Mouse (Mus musculus): ENCODE results near the gene Psme2. TPM values are rescaled to one million over a fixed set of nuclear protein-coding genes. Genes with fewer than 3 reads are reported as not detected.

Psme2 gene
- polyA plus RNA-seq, 1 experiment from 2014 or later: 237 TPM

DNA sequence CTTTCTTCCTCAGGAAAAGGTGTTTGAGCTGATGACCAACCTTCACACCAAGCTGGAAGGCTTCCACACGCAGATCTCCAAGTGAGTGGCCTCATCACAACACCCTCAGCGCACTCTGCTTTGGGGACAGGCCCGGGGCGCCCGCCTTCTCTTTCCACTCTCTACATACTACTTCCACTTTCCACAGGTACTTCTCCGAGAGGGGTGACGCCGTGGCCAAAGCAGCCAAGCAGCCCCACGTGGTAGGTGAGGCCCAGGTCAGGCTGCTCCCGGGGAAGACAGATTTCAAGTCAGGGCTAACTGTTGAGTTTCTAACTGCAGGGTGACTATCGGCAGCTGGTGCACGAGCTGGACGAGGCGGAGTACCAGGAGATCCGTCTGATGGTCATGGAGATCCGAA is 10.2 kb downstream of the Psme2 start:
- no peak overlapping the region for H3K27ac ChIP-seq (replicated peaks; ENCODE audit: low read depth, low read length)
- no peaks in the 10 kb centered on the region for H3K27me3 ChIP-seq (ENCODE audit: control insufficient read depth, insufficient read depth, low read length)
- DNase-seq (ENCODE audit: low spot score) (no peak), ATAC-seq (replicated peaks; ENCODE audit: insufficient number of reproducible peaks, low FRiP score, low TSS enrichment, low read depth) (no peak)
- no peak overlapping the region for H3K4me2 ChIP-seq (ENCODE audit: low read depth, low read length)
- no peaks in the 10 kb centered on the region for H3K9me3 ChIP-seq (replicated peaks; ENCODE audit: control insufficient read depth, low read length)
- WGBS: 94% methylated on average over 16 of the region's 16 CpGs
- H3K9ac ChIP-seq (replicated peaks; ENCODE audit: low read length): no peak overlapping the region
- H3K4me1 ChIP-seq (ENCODE audit: control insufficient read depth, insufficient read depth, low read length): peaks cover 4% of the 10 kb centered on the region
- no peak overlapping the region for H3K4me3 ChIP-seq (ENCODE audit: low read depth, low read length)
- H3K36me3 ChIP-seq (replicated peaks; ENCODE audit: control insufficient read depth, insufficient read depth, low read depth, low read length): no peaks in the 10 kb centered on the region

DNA sequence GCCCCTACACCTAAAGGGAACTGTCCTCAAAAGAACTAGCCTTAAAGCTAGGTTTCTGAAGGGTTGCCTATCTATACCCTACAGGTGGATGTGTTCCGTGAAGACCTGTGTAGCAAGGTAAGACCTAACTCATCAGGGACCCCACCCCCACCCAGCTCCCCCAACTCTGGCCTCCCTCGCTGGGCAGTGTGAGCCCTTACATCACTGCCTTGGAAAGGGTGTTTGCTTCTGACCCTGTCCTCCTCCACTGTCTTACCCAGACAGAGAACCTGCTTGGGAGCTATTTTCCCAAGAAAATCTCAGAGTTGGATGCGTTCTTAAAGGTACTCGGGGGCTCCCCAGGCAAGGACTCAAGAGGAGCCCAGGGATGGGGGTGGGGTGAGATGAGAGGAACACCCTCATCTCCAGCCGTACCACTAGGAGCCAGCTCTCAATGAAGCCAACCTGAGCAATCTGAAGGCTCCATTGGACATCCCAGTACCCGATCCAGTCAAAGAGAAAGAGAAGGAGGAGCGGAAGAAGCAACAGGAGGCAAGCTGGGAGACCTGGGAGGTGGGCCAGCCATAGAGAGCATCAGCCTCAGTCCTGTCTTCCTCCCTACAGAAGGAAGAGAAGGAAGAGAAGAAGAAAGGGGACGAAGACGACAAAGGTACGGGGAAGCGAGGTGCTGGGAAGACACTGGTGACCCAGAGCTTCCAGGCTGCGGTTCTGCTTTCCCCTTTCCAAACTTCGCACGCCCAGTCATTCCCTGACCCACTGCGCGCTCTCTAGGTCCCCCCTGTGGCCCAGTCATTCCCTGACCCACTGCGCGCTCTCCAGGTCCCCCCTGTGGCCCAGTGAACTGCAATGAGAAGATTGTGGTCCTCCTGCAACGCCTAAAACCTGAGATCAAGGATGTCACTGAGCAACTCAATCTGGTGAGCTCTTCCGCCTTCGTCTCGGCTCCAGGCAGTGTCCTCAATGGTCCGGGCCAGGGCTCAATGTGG is 11.1 kb downstream of the Psme2 start:
- no peaks in the 10 kb centered on the region for H3K36me3 ChIP-seq (replicated peaks; ENCODE audit: control insufficient read depth, insufficient read depth, low read depth, low read length)
- H3K9ac ChIP-seq (replicated peaks; ENCODE audit: low read length): no peak overlapping the region
- no peaks in the 10 kb centered on the region for H3K9me3 ChIP-seq (replicated peaks; ENCODE audit: control insufficient read depth, low read length)
- H3K27ac ChIP-seq (replicated peaks; ENCODE audit: low read depth, low read length): no peak overlapping the region
- no peak overlapping the region for H3K4me3 ChIP-seq (ENCODE audit: low read depth, low read length)
- DNase-seq (ENCODE audit: low spot score): no peak
- ATAC-seq (replicated peaks; ENCODE audit: insufficient number of reproducible peaks, low FRiP score, low TSS enrichment, low read depth): no peak
- no peaks in the 10 kb centered on the region for H3K27me3 ChIP-seq (ENCODE audit: control insufficient read depth, insufficient read depth, low read length)
- 86% methylated on average over 23 of the region's 23 CpGs for WGBS
- no peak overlapping the region for H3K4me2 ChIP-seq (ENCODE audit: low read depth, low read length)
- peaks cover 4% of the 10 kb centered on the region for H3K4me1 ChIP-seq (ENCODE audit: control insufficient read depth, insufficient read depth, low read length)

DNA sequence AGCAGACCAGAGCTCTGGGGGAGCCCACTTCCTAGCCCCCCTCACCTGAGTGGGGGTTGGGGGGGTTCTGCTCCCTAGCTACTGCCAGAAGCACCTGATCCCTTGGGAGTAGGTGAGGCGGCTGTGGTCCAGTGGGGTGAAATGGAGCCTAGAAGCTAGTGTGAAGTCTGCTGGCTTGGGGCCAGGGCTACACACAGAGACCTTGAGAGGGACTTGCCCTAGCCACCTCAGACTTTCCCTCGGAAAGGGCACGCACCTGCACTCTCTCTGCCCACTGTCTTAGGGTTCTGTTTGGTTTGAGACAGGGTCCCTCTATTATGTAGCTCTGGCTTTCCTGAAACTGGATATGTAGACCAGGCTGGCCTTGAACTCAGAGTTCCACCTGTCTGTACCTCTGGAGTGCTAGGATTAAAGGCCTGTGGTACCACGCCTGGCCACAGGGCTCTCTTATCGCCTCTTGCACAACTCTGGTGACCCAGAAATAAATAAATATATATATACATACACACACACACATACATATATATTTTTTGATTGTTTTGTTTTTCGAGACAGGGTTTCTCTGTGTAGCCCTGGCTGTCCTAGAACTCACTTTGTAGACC is 12.1 kb downstream of the Psme2 start:
- H3K27me3 ChIP-seq (ENCODE audit: control insufficient read depth, insufficient read depth, low read length): no peaks in the 10 kb centered on the region
- peak overlapping the region; percentile 48; the same call in 1 of the 2 replicates for H3K27ac ChIP-seq (replicated peaks; ENCODE audit: low read depth, low read length)
- H3K4me3 ChIP-seq (ENCODE audit: low read depth, low read length): peak overlapping the region; percentile 52
- H3K9ac ChIP-seq (replicated peaks; ENCODE audit: low read length): peak overlapping the region; percentile 83
- no peaks in the 10 kb centered on the region for H3K36me3 ChIP-seq (replicated peaks; ENCODE audit: control insufficient read depth, insufficient read depth, low read depth, low read length)
- no peak for DNase-seq (ENCODE audit: low spot score)
- H3K4me2 ChIP-seq (ENCODE audit: low read depth, low read length): peak overlapping the region; percentile 81
- 33% methylated on average over 6 of the region's 6 CpGs for WGBS
- peak; percentile 53 for ATAC-seq (replicated peaks; ENCODE audit: insufficient number of reproducible peaks, low FRiP score, low TSS enrichment, low read depth)
- no peaks in the 10 kb centered on the region for H3K9me3 ChIP-seq (replicated peaks; ENCODE audit: control insufficient read depth, low read length)
- H3K4me1 ChIP-seq (ENCODE audit: control insufficient read depth, insufficient read depth, low read length): peaks cover 4% of the 10 kb centered on the region; the same call in 1 of the 2 replicates

DNA sequence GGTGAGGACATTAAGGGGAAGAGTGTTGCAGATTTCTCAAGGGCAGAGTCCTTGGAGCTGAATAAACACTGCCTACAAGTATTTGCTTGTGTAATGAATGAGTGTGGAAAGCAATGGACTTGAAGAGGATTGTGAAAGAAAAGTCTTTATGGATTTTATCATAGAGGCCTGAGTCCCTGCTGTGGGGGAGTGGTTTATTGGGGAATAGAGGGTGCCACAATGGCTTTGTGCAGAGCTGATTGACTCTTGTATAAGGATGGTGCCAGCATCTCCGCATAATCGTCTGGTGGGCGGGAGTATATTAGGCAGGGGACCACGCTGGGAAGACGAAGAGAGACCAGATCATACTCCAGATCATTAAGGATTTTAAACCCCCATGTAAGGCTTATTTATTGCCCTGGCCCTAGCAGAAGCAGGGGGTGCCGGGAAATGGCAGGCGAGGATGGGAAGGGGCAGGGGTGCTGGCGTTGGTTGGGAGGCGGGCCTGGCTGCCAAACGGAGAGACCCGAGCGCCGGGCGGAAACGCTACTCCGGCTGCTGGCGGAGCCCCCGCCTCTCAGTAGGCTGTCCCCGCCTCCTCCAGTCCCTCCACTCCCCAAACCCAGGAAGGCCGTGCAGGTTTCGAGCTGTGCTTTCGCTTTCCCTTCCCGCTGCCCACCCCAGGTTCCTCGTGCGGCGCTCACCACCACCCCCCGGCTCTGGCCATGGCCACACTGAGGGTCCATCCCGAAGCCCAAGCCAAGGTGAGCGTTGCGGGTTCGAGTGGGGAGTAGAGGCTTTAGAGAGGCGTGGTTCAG is 12.8 kb downstream of the Psme2 start, which contains the start of gene Psme1:
Psme1 (plus strand) TSS at position 253 of the 797 bp plus-strand sequence.
- WGBS: under 1% methylated on average over 31 of the region's 32 CpGs
- ATAC-seq (replicated peaks; ENCODE audit: insufficient number of reproducible peaks, low FRiP score, low TSS enrichment, low read depth) (peak; percentile 85), DNase-seq (ENCODE audit: low spot score) (peak; percentile 86)

DNA sequence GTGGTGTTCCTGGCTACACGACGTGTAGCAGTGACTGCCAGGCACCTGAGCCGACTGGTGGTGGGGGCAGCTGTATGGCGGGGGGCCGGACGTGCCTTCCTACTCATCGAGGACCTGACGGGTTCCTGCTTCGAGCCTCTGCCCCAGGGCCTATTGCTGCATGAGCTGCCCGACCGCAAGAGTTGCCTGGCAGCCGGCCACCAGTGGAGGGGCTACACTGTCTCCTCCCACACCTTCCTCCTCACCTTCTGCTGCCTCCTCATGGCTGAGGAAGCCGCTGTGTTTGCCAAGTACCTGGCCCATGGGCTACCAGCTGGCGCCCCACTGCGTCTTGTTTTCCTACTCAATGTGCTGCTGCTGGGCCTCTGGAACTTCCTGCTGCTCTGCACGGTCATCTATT is 14.5 kb downstream of the Psme2 start:
- ATAC-seq (replicated peaks; ENCODE audit: insufficient number of reproducible peaks, low FRiP score, low TSS enrichment, low read depth) (no peak), DNase-seq (ENCODE audit: low spot score) (no peak)
- Histone ChIP-seq H3K36me3 (replicated peaks; ENCODE audit: control insufficient read depth, insufficient read depth, low read depth, low read length) (no peaks in the 10 kb centered on the region), H3K9ac (replicated peaks; ENCODE audit: low read length) (no peak overlapping the region), H3K27me3 (ENCODE audit: control insufficient read depth, insufficient read depth, low read length) (no peaks in the 10 kb centered on the region), H3K27ac (replicated peaks; ENCODE audit: low read depth, low read length) (no peak overlapping the region), H3K4me2 (ENCODE audit: low read depth, low read length) (no peak overlapping the region), H3K4me3 (ENCODE audit: low read depth, low read length) (no peak overlapping the region), H3K9me3 (replicated peaks; ENCODE audit: control insufficient read depth, low read length) (no peaks in the 10 kb centered on the region), H3K4me1 (ENCODE audit: control insufficient read depth, insufficient read depth, low read length) (peaks cover 4% of the 10 kb centered on the region; the same call in 1 of the 2 replicates)
- 79% methylated on average over 16 of the region's 16 CpGs for WGBS

More for the DNA sequence above, 12.8 kb downstream of the Psme2 start, which contains the start of gene Psme1:
- H3K4me3 ChIP-seq (ENCODE audit: low read depth, low read length): peak within 1 kb of the TSS; percentile 52
- H3K36me3 ChIP-seq (replicated peaks; ENCODE audit: control insufficient read depth, insufficient read depth, low read depth, low read length): no peaks in the 10 kb centered on the region
- peak within 1 kb of the TSS; percentile 48; the same call in 1 of the 2 replicates for H3K27ac ChIP-seq (replicated peaks; ENCODE audit: low read depth, low read length)
- no peaks in the 10 kb centered on the region for H3K27me3 ChIP-seq (ENCODE audit: control insufficient read depth, insufficient read depth, low read length)
- peak within 1 kb of the TSS; percentile 81 for H3K4me2 ChIP-seq (ENCODE audit: low read depth, low read length)
- H3K9me3 ChIP-seq (replicated peaks; ENCODE audit: control insufficient read depth, low read length): no peaks in the 10 kb centered on the region
- H3K4me1 ChIP-seq (ENCODE audit: control insufficient read depth, insufficient read depth, low read length): peaks cover 4% of the 10 kb centered on the region; the same call in 1 of the 2 replicates
- peak within 1 kb of the TSS; percentile 83 for H3K9ac ChIP-seq (replicated peaks; ENCODE audit: low read length)

DNA sequence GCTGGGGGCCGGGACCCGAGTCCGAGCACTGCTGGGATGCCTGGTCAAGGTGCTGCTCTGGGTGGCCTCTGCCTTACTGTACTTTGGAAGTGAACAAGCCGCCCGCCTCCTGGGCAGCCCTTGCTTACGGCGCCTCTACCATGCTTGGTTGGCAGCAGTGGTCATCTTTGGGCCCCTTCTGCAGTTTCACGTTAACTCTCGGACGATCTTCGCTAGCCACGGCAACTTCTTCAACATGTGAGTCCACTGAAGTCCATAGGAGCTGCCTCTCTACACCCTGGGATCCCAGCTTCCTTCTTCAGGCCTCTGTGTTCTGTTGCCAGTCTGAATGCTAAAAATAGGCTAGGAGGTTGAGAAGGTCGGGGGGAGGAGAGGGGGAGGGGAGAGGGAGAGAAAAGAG is 15.2 kb downstream of the Psme2 start:
- DNase-seq (ENCODE audit: low spot score): no peak
- Histone ChIP-seq H3K9me3 (replicated peaks; ENCODE audit: control insufficient read depth, low read length) (no peaks in the 10 kb centered on the region), H3K27me3 (ENCODE audit: control insufficient read depth, insufficient read depth, low read length) (no peaks in the 10 kb centered on the region), H3K4me2 (ENCODE audit: low read depth, low read length) (no peak overlapping the region), H3K27ac (replicated peaks; ENCODE audit: low read depth, low read length) (no peak overlapping the region), H3K4me1 (ENCODE audit: control insufficient read depth, insufficient read depth, low read length) (peaks cover 4% of the 10 kb centered on the region; the same call in 1 of the 2 replicates), H3K4me3 (ENCODE audit: low read depth, low read length) (no peak overlapping the region), H3K9ac (replicated peaks; ENCODE audit: low read length) (no peak overlapping the region), H3K36me3 (replicated peaks; ENCODE audit: control insufficient read depth, insufficient read depth, low read depth, low read length) (no peaks in the 10 kb centered on the region)
- no peak for ATAC-seq (replicated peaks; ENCODE audit: insufficient number of reproducible peaks, low FRiP score, low TSS enrichment, low read depth)
- WGBS: 60% methylated on average over 13 of the region's 13 CpGs

DNA sequence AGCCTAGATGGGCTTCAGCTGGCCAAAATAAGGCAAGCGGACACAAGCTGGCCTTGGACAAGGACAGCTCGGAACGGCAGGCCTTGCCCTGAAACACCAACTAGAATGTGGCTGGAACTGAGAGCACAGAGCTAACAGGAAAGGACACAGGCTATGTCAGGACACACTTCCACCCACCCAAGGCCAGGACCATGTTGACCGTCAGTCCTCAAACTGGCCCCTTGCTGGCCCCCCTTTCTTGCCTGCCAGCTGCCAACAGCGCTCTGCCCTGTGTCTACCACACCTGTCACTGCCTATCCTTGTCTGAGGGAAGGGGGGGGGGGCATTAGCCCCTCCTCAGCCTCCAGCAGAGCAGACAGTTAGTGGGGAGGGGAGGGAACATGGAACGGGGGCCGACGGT is 15.6 kb downstream of the Psme2 start, which contains the start of gene Fitm1:
Fitm1 (plus strand) TSS at position 316 of the 400 bp plus-strand sequence.
- H3K4me1 ChIP-seq (ENCODE audit: control insufficient read depth, insufficient read depth, low read length): peaks cover 4% of the 10 kb centered on the region; the same call in 1 of the 2 replicates
- no peaks in the 10 kb centered on the region for H3K27me3 ChIP-seq (ENCODE audit: control insufficient read depth, insufficient read depth, low read length)
- no peak within 1 kb of the TSS for H3K9ac ChIP-seq (replicated peaks; ENCODE audit: low read length)
- ATAC-seq (replicated peaks; ENCODE audit: insufficient number of reproducible peaks, low FRiP score, low TSS enrichment, low read depth): no peak
- H3K36me3 ChIP-seq (replicated peaks; ENCODE audit: control insufficient read depth, insufficient read depth, low read depth, low read length): no peaks in the 10 kb centered on the region
- DNase-seq (ENCODE audit: low spot score): no peak
- H3K4me2 ChIP-seq (ENCODE audit: low read depth, low read length): no peak within 1 kb of the TSS
- no peak within 1 kb of the TSS for H3K27ac ChIP-seq (replicated peaks; ENCODE audit: low read depth, low read length)
- H3K9me3 ChIP-seq (replicated peaks; ENCODE audit: control insufficient read depth, low read length): no peaks in the 10 kb centered on the region
- WGBS: 68% methylated on average over 8 of the region's 8 CpGs
- H3K4me3 ChIP-seq (ENCODE audit: low read depth, low read length): no peak within 1 kb of the TSS

All from embryonic facial prominence, embryonic 11.5 days (tissue).